Mouse (Mus musculus) ovary, postnatal 14 days (tissue): ENCODE data around the gene Exph5.

Source experiments
- DNase-seq: peaks from one replicate; pipeline ENCODE4 v3.0.0; 2022; ENCODE audit warnings: low spot score

The Exph5 gene

DNA sequence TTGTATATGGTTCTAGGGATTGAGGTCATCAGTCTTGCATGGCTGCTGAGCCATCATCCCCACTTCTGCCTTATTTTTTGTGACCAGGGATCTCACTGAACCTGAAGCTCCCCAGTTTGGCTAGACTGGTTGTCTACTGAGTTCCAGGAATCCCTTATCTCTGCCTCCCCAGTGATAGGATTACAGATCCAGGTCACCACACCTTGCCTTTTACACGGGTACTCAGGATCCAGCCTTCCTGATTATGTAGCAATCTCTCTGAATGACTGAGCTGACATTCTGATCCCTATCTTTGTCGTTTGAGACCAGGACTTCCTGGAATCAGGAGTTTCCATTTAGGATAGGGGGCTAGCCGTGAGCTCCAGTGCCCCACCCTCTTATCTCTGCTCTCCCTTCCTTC is 69.9 kb downstream of the Exph5 start:
- no peak for DNase-seq

DNA sequence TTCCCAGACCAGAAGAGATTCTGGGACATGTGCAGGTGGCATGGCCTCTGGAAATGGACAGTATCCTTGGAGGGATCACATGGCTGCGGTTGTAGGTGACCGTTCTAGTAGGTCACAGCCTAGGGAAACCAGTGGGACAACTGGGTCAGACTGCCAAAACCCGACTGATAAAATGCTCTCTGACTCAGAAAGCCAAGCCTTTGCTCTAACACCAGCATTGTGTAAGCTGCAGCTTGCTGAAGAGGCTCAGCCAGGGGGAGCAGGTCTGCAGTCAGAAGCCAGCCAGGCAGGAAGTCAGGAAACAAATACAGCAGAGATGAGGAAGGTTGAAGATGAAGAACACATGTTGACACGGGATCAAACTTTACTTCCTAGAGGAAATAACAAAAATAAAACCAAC is 74.4 kb downstream of the Exph5 start:
- no peak for DNase-seq

DNA sequence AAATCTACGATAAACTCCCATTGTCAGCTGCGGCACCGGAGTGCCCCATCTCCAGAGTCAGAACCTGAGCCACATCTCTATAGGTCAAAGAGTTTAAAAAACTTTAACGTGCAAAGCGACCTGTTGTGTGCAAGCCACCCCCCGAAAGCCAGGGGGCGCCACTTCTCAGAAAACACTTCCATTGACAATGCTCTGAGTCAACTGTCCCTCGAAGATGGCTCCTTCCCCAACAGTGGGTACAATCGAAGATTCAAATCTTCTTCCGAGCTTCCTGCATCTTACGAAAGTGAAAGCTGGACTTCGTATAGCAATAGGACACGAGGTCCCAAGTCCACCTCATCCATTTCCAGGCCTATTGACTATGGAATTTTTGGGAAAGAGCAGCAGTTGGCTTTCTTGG is 75.3 kb downstream of the Exph5 start:
- no peak for DNase-seq

DNA sequence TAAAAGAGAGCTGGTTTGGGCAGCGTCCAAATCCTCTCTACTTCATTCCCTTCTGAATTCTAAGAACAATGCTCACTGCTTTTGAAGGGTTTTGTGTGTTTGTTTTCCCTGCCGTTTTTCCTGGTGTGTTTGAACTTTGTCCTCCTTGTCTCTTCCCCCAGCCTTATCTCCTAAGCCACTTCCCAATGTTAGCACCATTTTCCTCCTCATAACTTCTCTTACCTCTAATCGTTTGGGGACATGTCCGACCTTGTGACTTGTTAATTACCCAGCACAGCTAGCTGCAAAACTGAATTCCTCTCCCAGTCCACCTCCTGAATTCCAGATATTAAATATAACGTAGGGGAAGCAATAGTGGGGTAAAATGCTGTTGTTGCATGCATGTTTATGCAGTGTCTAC is 76.1 kb downstream of the Exph5 start:
- no peak for DNase-seq

- no peak for DNase-seq
These were observed 76.7 kb downstream of the Exph5 start for GRCm38 (mm10) chr9:53378171-53378570.

- DNase-seq = no peak
These were observed 79.1 kb downstream of the Exph5 start for GRCm38 (mm10) chr9:53380595-53380994.

DNA sequence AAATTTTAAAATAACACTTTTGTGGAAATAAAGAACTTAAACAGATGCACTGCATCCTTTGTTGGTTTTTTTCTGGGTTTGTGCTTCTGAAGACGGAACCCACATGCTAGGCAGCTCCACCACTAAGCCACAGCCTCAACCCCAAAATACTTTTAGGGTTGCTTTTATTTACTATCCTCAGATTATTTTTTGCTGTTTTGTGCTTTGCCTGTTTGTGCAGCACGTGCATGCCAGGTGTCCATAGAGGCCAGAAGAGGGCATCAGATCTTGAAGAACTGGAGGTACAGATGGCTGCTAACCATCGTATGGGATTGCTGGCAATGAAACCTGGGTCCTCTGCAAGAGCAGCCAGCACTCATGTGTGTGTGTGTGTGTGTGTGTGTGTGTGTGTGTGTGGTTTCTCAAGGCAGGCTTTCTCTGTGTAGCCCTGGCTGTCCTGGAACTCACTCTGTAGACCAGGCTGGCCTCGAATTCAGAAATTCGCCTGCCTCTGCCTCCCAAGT is 79.7 kb downstream of the Exph5 start:
- DNase-seq = no peak

DNA sequence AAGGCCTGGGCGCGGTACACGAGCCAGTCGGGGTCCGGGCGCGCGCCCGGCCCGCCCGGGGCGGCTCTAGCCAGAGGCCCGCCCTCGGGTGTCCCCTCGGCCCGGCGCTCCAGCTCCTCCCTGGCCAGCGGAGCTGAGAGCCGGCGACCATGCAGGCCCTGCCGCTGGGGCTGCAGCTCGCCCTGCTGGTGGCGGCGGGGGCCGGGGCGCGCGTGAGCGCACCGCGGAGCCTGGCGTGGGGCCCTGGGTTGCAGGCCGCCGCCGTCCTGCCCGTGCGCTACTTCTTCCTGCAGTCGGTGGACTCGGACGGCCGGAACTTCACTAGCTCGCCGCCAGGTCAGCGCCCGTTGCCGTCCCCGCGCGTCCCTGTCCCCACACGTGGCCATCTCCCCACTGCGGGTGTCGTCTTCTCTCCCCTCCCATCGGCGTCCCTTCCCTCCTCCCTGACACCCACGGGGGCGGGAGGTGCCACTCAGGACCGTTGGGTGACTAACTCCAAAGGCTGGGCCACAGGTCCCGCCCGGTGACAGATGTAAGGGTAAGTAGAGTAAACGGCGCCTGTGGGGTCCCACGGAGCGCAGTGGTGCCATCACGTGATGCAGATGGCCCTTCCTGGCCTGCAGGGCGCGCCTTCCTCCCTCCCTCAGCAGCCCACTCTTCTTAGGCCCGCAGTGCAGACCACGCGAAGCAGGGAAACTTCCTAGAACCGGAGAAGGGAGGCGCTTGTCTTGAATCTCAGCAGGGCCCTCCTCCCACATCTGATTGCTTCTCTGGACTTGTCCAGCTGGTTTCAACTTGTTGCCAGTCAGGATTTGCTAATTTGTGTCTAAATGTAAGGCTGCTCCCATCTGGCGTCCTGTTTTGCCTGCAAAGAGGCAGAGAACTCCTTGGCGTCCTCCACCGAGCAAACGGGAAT is 82.7 kb downstream of the Exph5 start, which contains the start of gene Kdelc2:
Gene Kdelc2, plus strand, starts transcription at position 75 of the 916 bp plus-strand sequence.
- DNase-seq = peak; percentile 71

DNA sequence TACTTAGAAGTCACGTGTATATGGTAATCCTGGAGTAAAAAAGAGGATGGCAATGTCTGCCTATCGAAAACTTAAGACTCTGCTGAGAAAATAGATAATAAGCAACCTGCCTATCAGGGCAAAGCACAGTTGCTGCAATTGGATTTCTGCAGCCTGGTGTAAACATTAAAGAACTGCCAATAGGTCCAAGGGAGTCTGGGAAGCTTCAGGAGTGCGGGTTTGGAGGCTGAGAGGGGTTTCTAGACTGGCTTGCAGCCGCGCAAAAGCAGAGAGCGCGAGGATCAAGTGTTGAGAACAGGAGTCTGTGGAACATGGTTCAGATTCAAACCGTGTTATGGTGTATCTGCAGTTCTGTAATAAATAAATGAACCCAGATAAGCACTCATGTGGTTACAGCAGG is 83.4 kb downstream of the Exph5 start:
- no peak for DNase-seq

GRCm38 (mm10) chr9:53387431-53387830 is 86.0 kb downstream of the Exph5 start:
- no peak for DNase-seq

DNA sequence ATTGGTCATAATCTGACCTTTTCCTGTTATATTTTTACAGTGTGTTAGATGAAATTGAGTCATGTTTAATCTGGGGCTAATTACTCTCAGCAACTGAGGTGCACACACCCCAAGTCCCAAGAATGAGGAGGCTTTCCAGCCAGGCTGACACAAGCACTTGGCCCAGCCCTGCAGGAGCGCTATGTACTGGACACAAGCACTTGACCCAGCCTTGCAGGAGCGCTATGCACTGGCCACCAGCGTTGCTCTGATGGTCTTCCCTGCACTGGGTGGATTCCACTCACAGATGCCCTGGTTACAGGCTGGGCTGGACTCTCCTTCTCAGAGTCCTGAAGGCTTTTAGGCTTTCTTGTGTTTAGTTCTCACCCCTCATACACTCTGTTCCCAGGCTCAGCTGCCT is 87.6 kb downstream of the Exph5 start:
- DNase-seq = no peak

- DNase-seq = no peak
These were observed 88.7 kb downstream of the Exph5 start for GRCm38 (mm10) chr9:53390136-53390535.

DNA sequence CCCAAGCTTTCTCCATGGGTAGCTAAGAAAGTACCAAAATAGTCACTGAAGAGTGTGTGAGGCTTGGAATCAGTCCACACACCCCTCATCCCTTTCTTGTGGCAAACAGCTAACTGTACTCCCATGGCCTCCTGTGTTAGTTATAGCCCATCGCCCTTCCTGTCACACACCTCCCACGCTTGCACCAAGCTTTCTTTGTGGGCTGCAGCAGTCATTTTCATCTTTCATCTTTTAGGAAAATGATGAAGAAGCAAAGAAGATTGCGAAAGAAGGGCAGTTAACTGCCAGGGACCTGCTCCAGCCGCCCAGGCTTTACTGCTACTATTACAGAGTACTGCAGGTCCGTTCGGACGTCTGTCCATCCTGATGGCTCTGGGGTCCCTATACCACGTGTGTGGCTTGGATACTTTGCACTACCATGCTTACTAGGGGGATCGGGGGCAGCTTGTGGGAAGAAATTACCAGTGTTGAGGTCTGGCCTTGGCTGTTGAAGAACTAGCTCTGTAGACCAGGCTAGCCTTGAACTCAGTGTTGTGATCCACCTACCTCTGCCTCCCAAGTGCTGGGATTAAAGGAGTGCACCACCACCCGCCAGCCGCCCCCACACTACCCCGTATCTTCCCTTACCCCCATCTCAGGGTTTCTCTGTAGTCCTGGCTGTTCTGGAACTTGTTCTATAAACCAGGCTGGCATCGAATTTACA is 96.4 kb downstream of the Exph5 start:
- no peak for DNase-seq

DNA sequence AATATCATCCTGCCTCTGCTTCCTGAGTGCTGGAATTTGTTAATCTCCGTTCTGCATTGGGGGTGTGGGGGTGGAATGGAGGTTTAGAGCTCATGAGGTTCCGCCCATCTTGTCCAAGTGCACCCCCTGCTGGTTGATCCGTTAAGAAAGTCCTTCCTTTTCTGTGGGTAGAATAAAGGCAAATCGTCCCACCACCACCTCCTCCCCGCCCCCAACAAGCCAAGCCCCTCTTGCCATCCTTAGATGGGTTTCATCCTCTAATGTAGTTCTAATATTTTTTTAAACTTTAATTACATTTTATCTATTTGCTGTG is 96.9 kb downstream of the Exph5 start:
- no peak for DNase-seq

GRCm38 (mm10) chr9:53399537-53399936 is 98.1 kb downstream of the Exph5 start:
- DNase-seq = no peak

GRCm38 (mm10) chr9:53400696-53401095 is 99.2 kb downstream of the Exph5 start:
- no peak for DNase-seq

DNA sequence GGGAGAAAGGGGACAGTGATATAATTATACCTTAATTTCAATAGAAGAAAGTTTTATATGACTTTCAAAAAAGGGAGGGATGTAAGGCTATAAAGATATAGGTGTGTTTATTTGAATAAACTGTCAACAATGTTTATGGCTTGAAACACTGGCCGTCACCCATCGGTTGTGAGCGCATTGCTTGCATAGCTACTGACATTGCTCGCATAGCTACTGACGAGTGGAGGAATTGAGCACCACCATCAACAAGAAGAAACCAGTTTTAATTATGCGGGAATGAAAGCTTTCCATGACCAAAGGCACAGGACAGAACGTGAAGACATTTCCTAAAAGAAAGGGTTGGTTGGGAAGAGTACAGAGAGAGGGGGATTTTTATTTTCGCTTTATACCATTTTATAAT is 99.7 kb downstream of the Exph5 start:
- no peak for DNase-seq

DNA sequence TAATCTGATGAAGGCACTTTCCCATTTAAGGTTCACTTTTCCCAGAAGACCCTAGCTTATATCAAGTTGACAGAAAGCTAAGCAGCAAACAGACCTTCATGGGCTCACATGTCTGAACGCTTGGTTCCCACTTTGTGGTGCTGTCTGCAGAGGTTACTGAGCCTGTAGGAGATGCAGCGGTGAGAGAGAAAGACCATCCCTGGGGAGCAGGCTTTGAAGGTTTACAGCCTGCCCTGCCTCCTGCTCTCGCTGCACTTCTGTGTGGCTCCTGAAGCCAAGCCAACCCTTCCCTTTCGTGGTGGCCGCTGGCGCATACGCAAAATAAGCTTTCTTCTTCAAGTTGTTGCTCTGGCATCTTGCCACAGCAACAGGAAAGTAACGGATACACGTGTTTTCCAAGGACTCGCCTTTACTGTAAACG is 100.8 kb downstream of the Exph5 start, which contains the start of gene 4930550C14Rik:
Gene 4930550C14Rik, plus strand, starts transcription at position 35 of the 421 bp plus-strand sequence.
- DNase-seq = peak; percentile 55

GRCm38 (mm10) chr9:53402991-53403390 is 101.5 kb downstream of the Exph5 start:
- DNase-seq = no peak

- DNase-seq = no peak
These were observed 102.7 kb downstream of the Exph5 start for GRCm38 (mm10) chr9:53404050-53404752.

DNA sequence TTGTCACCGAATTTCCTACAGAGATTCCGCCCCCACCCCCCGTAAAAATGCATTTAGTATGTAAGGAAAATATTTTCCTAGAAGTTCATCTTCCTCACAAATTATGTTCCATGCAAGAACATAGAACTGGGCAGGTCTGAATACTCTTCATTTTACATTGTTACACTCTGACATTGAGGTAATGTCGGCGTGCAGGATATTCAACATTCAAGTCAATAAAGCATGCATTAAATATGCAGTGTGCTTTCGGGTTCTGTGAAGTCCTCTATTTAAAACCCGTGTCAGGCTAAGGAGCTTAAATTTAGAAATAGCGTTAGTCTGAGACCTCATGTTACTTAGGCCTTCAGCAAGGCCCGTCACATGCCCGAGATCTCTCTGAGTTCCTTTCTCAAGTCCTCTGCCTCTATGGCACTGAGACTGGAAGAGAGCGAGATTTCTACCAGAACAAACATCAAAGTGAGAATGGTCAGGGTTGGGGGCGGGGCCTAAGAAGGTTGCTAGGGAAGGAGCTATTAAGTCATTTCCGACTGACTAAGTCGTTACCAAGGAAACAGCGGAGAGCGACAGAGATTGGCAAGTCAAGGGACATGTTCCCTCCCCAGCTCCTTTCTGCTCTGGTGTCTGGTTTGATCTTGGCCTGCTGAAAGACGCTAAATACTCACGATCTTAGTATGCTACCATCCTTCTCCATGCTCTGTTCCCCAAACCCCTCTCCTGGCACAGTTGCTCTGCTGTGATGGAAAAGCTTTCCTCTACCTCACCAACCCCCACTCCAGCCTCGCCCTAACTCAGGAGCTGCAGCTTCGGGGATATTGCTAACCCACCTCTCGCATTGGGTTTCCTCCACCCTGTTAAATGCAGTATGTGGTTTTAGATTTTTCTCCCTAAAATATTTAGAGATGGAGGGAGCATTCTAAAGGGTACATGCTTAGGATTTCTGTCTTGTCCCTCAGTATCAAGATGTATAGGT is 103.6 kb downstream of the Exph5 start:
- DNase-seq = peak; percentile 42
